Mouse (Mus musculus) forebrain, postnatal 0 days (tissue): ENCODE data around the gene Zswim1. TPM values are rescaled to one million over a fixed set of nuclear protein-coding genes. Genes with fewer than 3 reads are reported as not detected.

Experiments used
- polyA plus RNA-seq: library from polyadenylated mRNA; unstranded; fragments of >200 nt; fragmentation: Nextera tagmentation; extraction: Ambion mirVana; gene quantifications from 2 replicates; pipeline ENCODE4 v1.2.1, GENCODE M21; 2015
- total RNA-seq: library from RNA; depleted of rRNA; stranded (reverse); fragments of >200 nt; gene quantifications from 2 replicates; pipeline ENCODE4 v1.2.3, GENCODE M21; 2014; rRNA removed

The Zswim1 gene
- total and polyA plus RNA-seq, 2 experiments from 2014 or later = 18.6 to 32.6 TPM

Other genes with a start within 250 kb of the Zswim1 start
- not detected in 2 replicates for gene Spint3, start 249.2 kb upstream of the Zswim1 start, total RNA-seq
- gene Spint3, start 249.2 kb upstream of the Zswim1 start, polyA plus RNA-seq = not detected in 2 replicates
- gene Wfdc6a, start 237.2 kb upstream of the Zswim1 start, total RNA-seq = not detected in 2 replicates
- 0.33 TPM in 1 of 2 replicates, not detected in the other for gene Wfdc6a, start 237.2 kb upstream of the Zswim1 start, polyA plus RNA-seq
- not detected in 2 replicates for gene Eppin, start 229.1 kb upstream of the Zswim1 start, total RNA-seq
- 0.19 TPM in 1 of 2 replicates, not detected in the other for gene Eppin, start 229.1 kb upstream of the Zswim1 start, polyA plus RNA-seq
- gene Wfdc6b, start 209.2 kb upstream of the Zswim1 start, total RNA-seq = not detected in 2 replicates
- not detected in 2 replicates for gene Wfdc6b, start 209.2 kb upstream of the Zswim1 start, polyA plus RNA-seq
- not detected in 2 replicates for gene Wfdc8, start 209.1 kb upstream of the Zswim1 start, total RNA-seq
- not detected in 2 replicates for gene Wfdc8, start 209.1 kb upstream of the Zswim1 start, polyA plus RNA-seq
- not detected in 2 replicates for gene Wfdc16, start 183.9 kb upstream of the Zswim1 start, total RNA-seq
- gene Wfdc16, start 183.9 kb upstream of the Zswim1 start, polyA plus RNA-seq = not detected in 2 replicates
- not detected in 2 replicates for gene Wfdc10, start 166.6 kb upstream of the Zswim1 start, total RNA-seq
- gene Wfdc10, start 166.6 kb upstream of the Zswim1 start, polyA plus RNA-seq = not detected in 2 replicates
- gene Wfdc9, start 166.1 kb upstream of the Zswim1 start, total RNA-seq = not detected in 2 replicates
- gene Wfdc9, start 166.1 kb upstream of the Zswim1 start, polyA plus RNA-seq = not detected in 2 replicates
- not detected in 2 replicates for gene Wfdc11, start 148.6 kb upstream of the Zswim1 start, total RNA-seq
- gene Wfdc11, start 148.6 kb upstream of the Zswim1 start, polyA plus RNA-seq = not detected in 2 replicates
- gene Wfdc13, start 137.6 kb upstream of the Zswim1 start, total RNA-seq = not detected in 2 replicates
- not detected in 2 replicates for gene Wfdc13, start 137.6 kb upstream of the Zswim1 start, polyA plus RNA-seq
- not detected in 2 replicates for gene Spint4, start 124.2 kb upstream of the Zswim1 start, total RNA-seq
- not detected in 2 replicates for gene Spint4, start 124.2 kb upstream of the Zswim1 start, polyA plus RNA-seq
- not detected in 2 replicates for gene Spint5, start 107.4 kb upstream of the Zswim1 start, total RNA-seq
- not detected in 2 replicates for gene Spint5, start 107.4 kb upstream of the Zswim1 start, polyA plus RNA-seq
- 0.54 and 0.81 TPM in 2 replicates for gene Wfdc3, start 76.8 kb upstream of the Zswim1 start, total RNA-seq
- 0.89 and 1.1 TPM in 2 replicates for gene Wfdc3, start 76.8 kb upstream of the Zswim1 start, polyA plus RNA-seq
- gene Dnttip1, start 76.7 kb upstream of the Zswim1 start, total RNA-seq = 23.2 and 26.1 TPM in 2 replicates
- 52.3 and 60.1 TPM in 2 replicates for gene Dnttip1, start 76.7 kb upstream of the Zswim1 start, polyA plus RNA-seq
- gene Ube2c, start 52.8 kb upstream of the Zswim1 start, total RNA-seq = 24.9 and 29.2 TPM in 2 replicates
- 30.9 and 38.4 TPM in 2 replicates for gene Ube2c, start 52.8 kb upstream of the Zswim1 start, polyA plus RNA-seq
- gene Tnnc2, start 42.7 kb upstream of the Zswim1 start, total RNA-seq = 0.38 and 2.9 TPM in 2 replicates
- 0.50 and 0.63 TPM in 2 replicates for gene Tnnc2, start 42.7 kb upstream of the Zswim1 start, polyA plus RNA-seq
- gene Snx21, start 36.9 kb upstream of the Zswim1 start, total RNA-seq = 72.0 and 77.5 TPM in 2 replicates
- gene Snx21, start 36.9 kb upstream of the Zswim1 start, polyA plus RNA-seq = 48.5 and 50.2 TPM in 2 replicates
- 17.4 and 23.0 TPM in 2 replicates for gene Acot8, start 17.8 kb upstream of the Zswim1 start, total RNA-seq
- 13.7 and 17.1 TPM in 2 replicates for gene Acot8, start 17.8 kb upstream of the Zswim1 start, polyA plus RNA-seq
- 5.5 and 6.7 TPM in 2 replicates for gene Zswim3, start 17.6 kb upstream of the Zswim1 start, total RNA-seq
- 2.6 and 5.2 TPM in 2 replicates for gene Zswim3, start 17.6 kb upstream of the Zswim1 start, polyA plus RNA-seq
- gene Spata25, start 5.9 kb downstream of the Zswim1 start, total RNA-seq = 0.62 and 1.00 TPM in 2 replicates
- not detected in 2 replicates for gene Spata25, start 5.9 kb downstream of the Zswim1 start, polyA plus RNA-seq
- 86.2 and 93.8 TPM in 2 replicates for gene Ctsa, start 10.2 kb downstream of the Zswim1 start, total RNA-seq
- gene Ctsa, start 10.2 kb downstream of the Zswim1 start, polyA plus RNA-seq = 83.5 and 95.3 TPM in 2 replicates
- gene Neurl2, start 10.8 kb downstream of the Zswim1 start, total RNA-seq = 5.0 and 5.4 TPM in 2 replicates
- 4.7 and 6.4 TPM in 2 replicates for gene Neurl2, start 10.8 kb downstream of the Zswim1 start, polyA plus RNA-seq
- gene Pltp, start 35.0 kb downstream of the Zswim1 start, total RNA-seq = 28.2 and 43.4 TPM in 2 replicates
- 67.9 and 80.7 TPM in 2 replicates for gene Pltp, start 35.0 kb downstream of the Zswim1 start, polyA plus RNA-seq
- gene Pcif1, start 56.6 kb downstream of the Zswim1 start, total RNA-seq = 67.3 and 82.2 TPM in 2 replicates
- gene Pcif1, start 56.6 kb downstream of the Zswim1 start, polyA plus RNA-seq = 104 and 115 TPM in 2 replicates
- 20.9 and 26.0 TPM in 2 replicates for gene Zfp335, start 89.1 kb downstream of the Zswim1 start, total RNA-seq
- 10.0 and 11.2 TPM in 2 replicates for gene Zfp335, start 89.1 kb downstream of the Zswim1 start, polyA plus RNA-seq
- gene Mmp9, start 118.1 kb downstream of the Zswim1 start, total RNA-seq = 5.3 and 14.2 TPM in 2 replicates
- gene Mmp9, start 118.1 kb downstream of the Zswim1 start, polyA plus RNA-seq = 5.3 and 8.3 TPM in 2 replicates
- 83.2 and 139 TPM in 2 replicates for gene Slc12a5, start 138.1 kb downstream of the Zswim1 start, total RNA-seq
- gene Slc12a5, start 138.1 kb downstream of the Zswim1 start, polyA plus RNA-seq = 24.5 and 41.6 TPM in 2 replicates
- gene Ncoa5, start 212.2 kb downstream of the Zswim1 start, total RNA-seq = 81.8 and 96.3 TPM in 2 replicates
- gene Ncoa5, start 212.2 kb downstream of the Zswim1 start, polyA plus RNA-seq = 49.2 and 64.4 TPM in 2 replicates
- 5.0 TPM in 2 replicates for gene Cd40, start 232.9 kb downstream of the Zswim1 start, total RNA-seq
- gene Cd40, start 232.9 kb downstream of the Zswim1 start, polyA plus RNA-seq = 4.7 and 7.0 TPM in 2 replicates